Mouse (Mus musculus): Measurements from ENCODE around the gene Nadk2.

GRCm38 (mm10) chr15:9073684-9074083 is 2.6 kb downstream of the Nadk2 start:
- TF ChIP-seq CTCF (IDR thresholded peaks at IDR 0.05; ENCODE audit: control insufficient read depth, insufficient read depth, insufficient read length) (no peak), USF1 (IDR thresholded peaks at IDR 0.05; ENCODE audit: low read depth) (no peak), MYOG (IDR thresholded peaks at IDR 0.05; ENCODE audit: control insufficient read depth, extremely low read depth, insufficient read length) (no peak), FOSL1 (IDR thresholded peaks at IDR 0.05; ENCODE audit: insufficient read depth, low read length, poor library complexity, severe bottlenecking) (no peak), MYOD1 (IDR thresholded peaks at IDR 0.05; ENCODE audit: control insufficient read depth, insufficient read length, low read depth) (no peak)
